Mouse (Mus musculus) hindbrain, postnatal 0 days (tissue): ENCODE results near the gene Prdm5. TPM values are rescaled to one million over a fixed set of nuclear protein-coding genes. Genes with fewer than 3 reads are reported as not detected.

Experiments used
- ATAC-seq: fragments of 200-750 bp; cut with Nextera tagmentation; 2 replicates; pipeline ENCODE4 v1.8.0; 2017; ENCODE audit warnings: mild to moderate bottlenecking, moderate TSS enrichment, moderate library complexity
- DNase-seq: peaks from one replicate; pipeline ENCODE4 v3.0.0-alpha.2; 2015; ENCODE audit warnings: low spot score
- H3K27ac ChIP-seq: fragments of 300-500 bp; sonication (generic); 2 replicates; pipeline ENCODE4 v1.5.1; 2014; ENCODE audit warnings: mild to moderate bottlenecking
- H3K27me3 ChIP-seq: fragments of 300-500 bp; sonication (generic); 2 replicates; pipeline ENCODE4 v1.6.1; 2014; ENCODE audit warnings: low read length, mixed read lengths; ENCODE audit not compliant: insufficient read depth
- H3K36me3 ChIP-seq: fragments of 300-500 bp; sonication (generic); 2 replicates; pipeline ENCODE4 v1.6.1; 2014; ENCODE audit warnings: low read length, mixed read lengths; ENCODE audit not compliant: insufficient read depth
- H3K4me1 ChIP-seq: fragments of 300-500 bp; sonication (generic); 2 replicates; pipeline ENCODE4 v1.6.1; 2014; ENCODE audit warnings: antibody characterized with exemption, low read length, mixed read lengths; ENCODE audit not compliant: insufficient read depth
- H3K4me2 ChIP-seq: fragments of 300-500 bp; sonication (generic); 2 replicates; pipeline ENCODE4 v1.6.1; 2014; ENCODE audit warnings: low read depth, mild to moderate bottlenecking, low read length, moderate library complexity, mixed read lengths
- H3K4me3 ChIP-seq: fragments of 300-500 bp; sonication (generic); 2 replicates; pipeline ENCODE4 v1.5.1; 2014; ENCODE audit warnings: low read length
- H3K9ac ChIP-seq: fragments of 300-500 bp; sonication (generic); replicated peaks from 2 replicates; pipeline ENCODE4 v1.6.1; 2014; ENCODE audit warnings: mild to moderate bottlenecking, low read length, moderate library complexity, mixed read lengths
- H3K9me3 ChIP-seq: fragments of 300-500 bp; sonication (generic); 2 replicates; pipeline ENCODE4 v1.6.1; 2016; ENCODE audit warnings: low read length, mixed read lengths
- CTCF ChIP-seq: IDR thresholded peaks from 2 replicates; pipeline ENCODE4 v1.5.1; 2016; ENCODE audit warnings: antibody characterized with exemption, control low read depth, low read depth
- WGBS: fragments of 180-500 bp; shearing (Covaris S2); extraction: QIAGEN DNeasy Blood & Tissue Kit; methylation state at CpG from one replicate; pipeline ENCODE4 v1.1.7; 2014; 5-methylcytosine and 5-hydroxymethylcytosine counted together
- polyA plus RNA-seq: library from polyadenylated mRNA; unstranded; fragments of >200 nt; fragmentation: Nextera tagmentation; extraction: Ambion mirVana; gene quantifications from 2 replicates; pipeline ENCODE4 v1.2.1, GENCODE M21; 2015
- total RNA-seq: library from RNA; depleted of rRNA; stranded (reverse); fragments of >200 nt; gene quantifications from 2 replicates; pipeline ENCODE4 v1.2.3, GENCODE M21; 2014

Gene Prdm5
- total and polyA plus RNA-seq, 2 experiments from 2014 or later: 5.0 to 11.9 TPM

DNA sequence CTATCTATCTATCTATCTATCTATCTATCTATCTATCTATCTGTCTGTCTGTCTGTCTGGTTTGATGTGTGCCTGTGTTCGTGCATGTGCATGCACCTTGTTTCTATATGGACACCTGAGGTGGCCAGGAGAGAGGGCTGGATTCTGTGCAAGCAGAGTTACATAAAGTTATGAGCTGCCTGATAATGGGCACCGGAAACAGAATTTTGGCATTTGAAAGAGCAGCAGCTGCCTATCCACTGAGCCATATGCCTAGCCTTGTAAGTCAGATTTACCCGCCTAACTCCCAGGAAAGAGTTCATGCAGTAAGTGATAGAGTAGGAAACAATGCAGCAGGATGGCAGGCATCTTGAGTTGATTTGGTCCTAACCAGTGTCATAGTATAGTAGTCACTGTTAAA lies 71.4 kb downstream of the Prdm5 start:
- DNase-seq (peak; percentile 19), ATAC-seq (no peak)
- 76% methylated on average over 3 of the region's 3 CpGs for WGBS

DNA sequence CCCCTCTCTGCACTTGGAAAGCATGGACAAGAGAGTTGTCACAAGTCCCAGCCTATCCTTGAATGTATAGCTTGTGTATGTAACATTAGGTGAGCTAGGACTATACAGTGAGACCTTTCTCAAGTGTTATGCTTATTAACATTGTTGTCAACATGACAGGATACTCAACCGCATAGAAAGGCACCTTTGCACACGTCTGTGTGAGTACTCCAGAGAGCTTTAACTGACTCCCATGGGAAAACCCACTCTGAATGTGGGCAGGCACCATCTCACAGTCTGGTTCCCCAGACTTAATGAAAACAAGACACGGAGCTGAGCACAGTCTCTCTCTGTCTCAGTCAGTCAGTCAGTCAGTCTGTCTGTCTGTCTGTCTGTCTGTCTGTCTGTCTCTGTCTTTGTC lies 75.2 kb downstream of the Prdm5 start:
- no peak overlapping the region for H3K4me3 ChIP-seq
- DNase-seq: no peak
- H3K36me3 ChIP-seq: no peaks in the 10 kb centered on the region
- WGBS: 61% methylated on average over 3 of the region's 3 CpGs
- no peak overlapping the region for H3K4me2 ChIP-seq
- no peaks in the 10 kb centered on the region for H3K9me3 ChIP-seq
- no peak for ATAC-seq
- no peaks in the 10 kb centered on the region for H3K27me3 ChIP-seq
- H3K4me1 ChIP-seq: no peaks in the 10 kb centered on the region
- no peak overlapping the region for H3K9ac ChIP-seq
- no peak overlapping the region for H3K27ac ChIP-seq
- TF ChIP-seq CTCF: no peak

More for the DNA sequence above, 71.4 kb downstream of the Prdm5 start:
- H3K36me3 ChIP-seq: no peaks in the 10 kb centered on the region
- no peak overlapping the region for H3K9ac ChIP-seq
- no peak overlapping the region for H3K27ac ChIP-seq
- H3K9me3 ChIP-seq: no peaks in the 10 kb centered on the region
- no peak overlapping the region for H3K4me3 ChIP-seq
- TF ChIP-seq CTCF: no peak
- H3K4me2 ChIP-seq: no peak overlapping the region
- H3K27me3 ChIP-seq: no peaks in the 10 kb centered on the region
- H3K4me1 ChIP-seq: no peaks in the 10 kb centered on the region

DNA sequence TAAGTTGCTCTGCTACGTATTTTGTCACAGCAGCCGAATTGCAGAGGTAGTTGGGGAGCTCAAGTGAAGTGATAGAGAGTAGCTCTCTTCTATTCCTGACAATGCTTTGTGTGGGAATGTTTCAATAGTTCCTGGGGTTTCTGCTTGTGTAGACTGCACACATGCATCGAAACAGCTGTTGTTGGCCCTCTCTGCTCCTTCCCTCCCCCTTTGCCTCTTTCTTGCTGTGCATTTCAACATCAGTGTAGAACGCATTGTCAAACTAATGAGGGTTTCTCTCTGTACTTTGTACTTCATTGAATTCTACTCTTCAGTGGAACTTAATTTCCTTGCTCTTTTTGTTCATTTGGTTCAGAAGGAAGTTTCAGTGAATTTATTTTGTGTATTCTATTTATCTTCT lies 75.8 kb downstream of the Prdm5 start:
- H3K27ac ChIP-seq: no peak overlapping the region
- H3K27me3 ChIP-seq: no peaks in the 10 kb centered on the region
- H3K36me3 ChIP-seq: no peaks in the 10 kb centered on the region
- no peaks in the 10 kb centered on the region for H3K9me3 ChIP-seq
- no peak overlapping the region for H3K9ac ChIP-seq
- no peak overlapping the region for H3K4me3 ChIP-seq
- H3K4me2 ChIP-seq: no peak overlapping the region
- no peak for TF ChIP-seq CTCF
- no peaks in the 10 kb centered on the region for H3K4me1 ChIP-seq
- DNase-seq (no peak), ATAC-seq (no peak)
- WGBS: 49% methylated on average over 4 of the region's 4 CpGs

DNA sequence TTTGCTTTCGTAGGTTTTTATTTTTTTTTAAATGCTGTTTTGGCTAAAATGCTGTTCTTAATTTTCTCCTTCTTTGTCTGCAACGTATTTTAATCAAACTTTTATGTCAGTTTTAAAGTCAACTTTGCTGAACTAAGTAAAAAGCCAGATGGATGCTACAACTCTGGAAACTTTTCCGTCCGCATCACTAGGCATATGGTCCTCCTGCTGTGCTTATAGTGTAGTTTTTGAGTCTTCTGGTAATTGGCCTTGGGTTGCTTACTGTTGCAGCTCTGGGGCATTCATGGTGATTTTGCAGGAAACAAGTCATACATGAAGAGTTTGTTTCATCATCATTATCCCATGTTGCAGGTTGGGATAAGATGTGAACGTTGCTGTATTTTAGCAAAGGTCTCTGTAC lies 81.8 kb downstream of the Prdm5 start:
- Histone ChIP-seq H3K9me3 (no peaks in the 10 kb centered on the region), H3K36me3 (no peaks in the 10 kb centered on the region), H3K9ac (no peak overlapping the region), H3K27me3 (no peaks in the 10 kb centered on the region), H3K4me3 (no peak overlapping the region), H3K27ac (no peak overlapping the region), H3K4me1 (no peaks in the 10 kb centered on the region), H3K4me2 (no peak overlapping the region)
- DNase-seq (no peak), ATAC-seq (no peak)
- 68% methylated on average over 5 of the region's 5 CpGs for WGBS
- TF ChIP-seq CTCF: no peak

DNA sequence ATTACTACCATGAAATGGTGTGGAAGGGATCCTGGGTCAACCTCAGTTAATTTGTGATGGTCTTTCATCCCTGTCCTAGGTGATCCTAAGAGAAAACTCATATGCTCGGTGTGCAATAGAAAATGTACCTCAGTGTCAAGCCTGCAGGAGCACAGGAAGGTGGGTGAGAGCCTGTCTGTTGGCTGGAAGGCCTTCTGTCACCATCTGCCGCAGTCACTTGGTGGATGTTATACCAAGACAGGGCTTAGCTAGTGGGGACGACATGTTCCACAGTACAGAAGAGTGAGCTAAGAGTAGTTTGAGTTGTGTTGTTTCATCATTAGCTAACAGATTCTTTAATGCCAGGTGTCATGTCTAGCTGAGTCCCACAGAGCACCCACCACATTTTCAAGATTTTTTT lies 84.0 kb downstream of the Prdm5 start:
- H3K9me3 ChIP-seq: no peaks in the 10 kb centered on the region
- H3K27me3 ChIP-seq: no peaks in the 10 kb centered on the region
- WGBS: 81% methylated on average over 3 of the region's 3 CpGs
- no peak for DNase-seq
- no peaks in the 10 kb centered on the region for H3K4me1 ChIP-seq
- no peak overlapping the region for H3K4me2 ChIP-seq
- ATAC-seq: no peak
- H3K4me3 ChIP-seq: no peak overlapping the region
- no peak for TF ChIP-seq CTCF
- no peak overlapping the region for H3K27ac ChIP-seq
- no peak overlapping the region for H3K9ac ChIP-seq
- H3K36me3 ChIP-seq: no peaks in the 10 kb centered on the region

DNA sequence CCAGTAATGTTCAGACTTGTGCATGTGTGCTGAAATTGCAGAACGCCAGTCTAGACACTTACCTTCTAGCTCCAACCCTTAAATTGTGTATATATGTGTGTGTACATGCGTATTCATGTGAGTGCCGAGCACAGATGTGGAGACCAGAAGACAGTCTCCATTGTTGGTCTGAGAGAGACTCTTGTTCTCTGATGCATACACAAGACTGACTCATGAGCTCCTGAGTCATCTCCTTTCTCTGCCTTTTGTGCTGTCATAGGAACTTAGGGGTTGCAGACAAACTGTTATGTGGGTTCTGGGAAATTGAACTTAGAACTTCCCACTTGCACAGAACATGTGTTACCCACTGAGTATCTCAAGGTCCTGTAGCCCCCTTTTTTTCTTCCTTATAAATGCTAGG lies 85.4 kb downstream of the Prdm5 start:
- no peak for TF ChIP-seq CTCF
- Histone ChIP-seq H3K27me3 (no peaks in the 10 kb centered on the region), H3K4me3 (no peak overlapping the region), H3K4me2 (no peak overlapping the region), H3K9me3 (no peaks in the 10 kb centered on the region), H3K27ac (no peak overlapping the region), H3K9ac (no peak overlapping the region), H3K36me3 (no peaks in the 10 kb centered on the region), H3K4me1 (no peaks in the 10 kb centered on the region)
- ATAC-seq (no peak), DNase-seq (no peak)
- WGBS: 93% methylated on average over 3 of the region's 3 CpGs

DNA sequence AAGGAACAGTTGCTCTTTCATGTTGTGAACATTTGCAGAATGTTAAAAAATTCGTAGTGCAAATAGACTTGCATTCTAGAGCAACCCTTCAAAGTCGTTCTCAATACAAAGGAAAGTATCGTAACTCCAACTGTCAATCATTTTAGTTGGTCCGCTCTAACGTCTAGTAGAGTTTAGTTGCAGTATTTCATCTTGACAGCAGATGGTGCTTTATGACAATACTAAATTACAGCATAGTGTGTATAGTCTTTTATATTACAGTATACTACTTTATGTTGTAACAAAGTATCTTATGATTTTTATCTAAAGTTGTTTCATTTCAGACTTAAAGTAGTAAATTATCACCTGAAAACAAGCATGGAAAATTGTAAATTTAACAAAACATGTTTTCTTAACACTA lies 86.1 kb downstream of the Prdm5 start:
- WGBS: 81% methylated on average over 5 of the region's 5 CpGs
- H3K4me2 ChIP-seq: no peak overlapping the region
- no peak for DNase-seq
- no peaks in the 10 kb centered on the region for H3K36me3 ChIP-seq
- no peak overlapping the region for H3K27ac ChIP-seq
- no peaks in the 10 kb centered on the region for H3K4me1 ChIP-seq
- H3K27me3 ChIP-seq: no peaks in the 10 kb centered on the region
- H3K9me3 ChIP-seq: no peaks in the 10 kb centered on the region
- H3K9ac ChIP-seq: no peak overlapping the region
- no peak for TF ChIP-seq CTCF
- ATAC-seq: no peak
- no peak overlapping the region for H3K4me3 ChIP-seq
